Mouse (Mus musculus): ENCODE measurements around the gene Shf.

DNA sequence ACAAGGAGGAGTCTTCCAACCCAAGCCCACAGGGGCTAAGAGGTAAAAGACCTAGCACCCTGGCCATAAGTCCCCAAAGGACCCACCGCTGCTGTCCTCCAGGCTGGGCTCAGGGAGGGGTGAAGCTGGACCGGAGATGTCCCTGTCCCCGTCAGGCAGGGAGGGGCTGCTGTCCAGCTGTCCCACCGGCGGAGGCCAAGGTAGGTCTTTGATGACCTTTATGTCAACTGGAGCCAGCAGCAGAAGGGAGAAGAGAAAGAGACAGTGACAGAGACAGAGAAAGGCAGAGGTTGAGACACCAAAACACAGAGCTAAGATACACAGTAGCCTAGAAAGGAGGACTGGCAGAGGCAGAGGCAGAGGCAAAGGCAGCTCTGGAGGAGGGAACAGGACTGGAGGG is 13.6 kb downstream of the Shf start:
- TF ChIP-seq ZC3H11A (IDR thresholded peaks at IDR 0.05; ENCODE audit: borderline replicate concordance, low read depth, low read length), result no peak
- no peak for TF ChIP-seq HCFC1 (IDR thresholded peaks at IDR 0.05; ENCODE audit: borderline replicate concordance, insufficient read depth, low read length)
- TF ChIP-seq ZNF384 (IDR thresholded peaks at IDR 0.05; ENCODE audit: low read depth, low read length), result no peak
- TF ChIP-seq MAFK (IDR thresholded peaks at IDR 0.05; ENCODE audit: insufficient read depth, low read depth, low read length), result no peak

Data from ES-E14 (cell line).